Mouse (Mus musculus) forebrain, embryonic 16.5 days (tissue): ENCODE measurements around the gene Actrt3. TPM values are rescaled to one million over a fixed set of nuclear protein-coding genes. Genes with fewer than 3 reads are reported as not detected.
A peak's percentile ranks its signal among the peaks of the same experiment; 100 is the strongest.

Experiments used
- ATAC-seq: fragments of 200-750 bp; cut with Nextera tagmentation; 2 replicates; pipeline ENCODE4 v1.8.0; 2017; ENCODE audit warnings: mild to moderate bottlenecking, moderate library complexity
- H3K27ac ChIP-seq: fragments of 300-500 bp; sonication (generic); 2 replicates; pipeline ENCODE4 v1.5.1; 2014; ENCODE audit warnings: low read length, control low read depth
- H3K27me3 ChIP-seq: fragments of 300-500 bp; sonication (generic); replicated peaks from 2 replicates; pipeline ENCODE4 v1.6.1; 2014; ENCODE audit warnings: low read length; ENCODE audit not compliant: control insufficient read depth, insufficient read depth
- H3K36me3 ChIP-seq: fragments of 300-500 bp; sonication (generic); 2 replicates; pipeline ENCODE4 v1.6.1; 2014; ENCODE audit not compliant: control insufficient read depth, insufficient read depth
- H3K4me1 ChIP-seq: fragments of 300-500 bp; sonication (generic); replicated peaks from 2 replicates; pipeline ENCODE4 v1.6.1; 2014; ENCODE audit warnings: low read length; ENCODE audit not compliant: control insufficient read depth, insufficient read depth
- H3K4me2 ChIP-seq: fragments of 300-500 bp; sonication (generic); 2 replicates; pipeline ENCODE4 v1.6.1; 2014; ENCODE audit warnings: mild to moderate bottlenecking, low read length, control low read depth
- H3K4me3 ChIP-seq: fragments of 300-500 bp; sonication (generic); replicated peaks from 2 replicates; pipeline ENCODE4 v1.5.1; 2014; ENCODE audit warnings: mild to moderate bottlenecking, low read length, control low read depth
- H3K9ac ChIP-seq: fragments of 300-500 bp; sonication (generic); replicated peaks from 2 replicates; pipeline ENCODE4 v1.6.1; 2014; ENCODE audit warnings: low read depth, low read length, control low read depth
- H3K9me3 ChIP-seq: fragments of 300-500 bp; sonication (generic); 2 replicates; pipeline ENCODE4 v1.6.1; 2016; ENCODE audit warnings: low read length; ENCODE audit not compliant: control insufficient read depth
- WGBS: fragments of 180-500 bp; shearing (Covaris S2); extraction: QIAGEN DNeasy Blood & Tissue Kit; methylation state at CpG from one replicate; pipeline ENCODE4 v1.1.7; 2014; 5-methylcytosine and 5-hydroxymethylcytosine counted together
- polyA plus RNA-seq: library from polyadenylated mRNA; unstranded; fragments of >200 nt; fragmentation: Nextera tagmentation; extraction: Ambion mirVana; gene quantifications from 2 replicates; pipeline ENCODE4 v1.2.1, GENCODE M21; 2015

Gene Actrt3
- polyA plus RNA-seq, 1 experiment from 2014 or later, result 0.38 TPM

- Histone ChIP-seq H3K4me1 (peaks cover 5% of the 10 kb centered on the region), H3K4me2 (no peak overlapping the region), H3K36me3 (peaks cover 23% of the 10 kb centered on the region), H3K27me3 (no peaks in the 10 kb centered on the region), H3K9me3 (no peaks in the 10 kb centered on the region), H3K4me3 (no peak overlapping the region), H3K9ac (no peak overlapping the region), H3K27ac (no peak overlapping the region)
- WGBS, result 95% methylated on average over 3 of the region's 3 CpGs
- no peak for ATAC-seq
Observed at GRCm38 (mm10) chr3:30608999-30609398, 9.3 kb upstream of the Actrt3 start.

GRCm38 (mm10) chr3:30603256-30603655 is 3.5 kb upstream of the Actrt3 start:
- Histone ChIP-seq H3K36me3 (peaks cover 2% of the 10 kb centered on the region; the same call in 1 of the 2 replicates), H3K4me1 (peaks cover 19% of the 10 kb centered on the region), H3K9ac (peak overlapping the region; percentile 87), H3K4me3 (peak overlapping the region; percentile 92), H3K4me2 (peak overlapping the region; percentile 68), H3K27ac (no peak overlapping the region; the same call in 1 of the 2 replicates), H3K9me3 (no peaks in the 10 kb centered on the region), H3K27me3 (no peaks in the 10 kb centered on the region)
- 29% methylated on average over 10 of the region's 10 CpGs for WGBS
- ATAC-seq, result no peak

- ATAC-seq, result peak; percentile 49
- Histone ChIP-seq H3K4me2 (peak overlapping the region; percentile 68), H3K4me3 (peak overlapping the region; percentile 92), H3K27me3 (no peaks in the 10 kb centered on the region), H3K27ac (peak overlapping the region; percentile 97), H3K9ac (peak overlapping the region; percentile 87), H3K36me3 (no peaks in the 10 kb centered on the region; the same call in 1 of the 2 replicates), H3K9me3 (no peaks in the 10 kb centered on the region), H3K4me1 (peaks cover 17% of the 10 kb centered on the region)
- under 1% methylated on average over 27 of the region's 27 CpGs for WGBS
Observed at GRCm38 (mm10) chr3:30602740-30603098, 3.0 kb upstream of the Actrt3 start.

- H3K27me3 ChIP-seq, result no peaks in the 10 kb centered on the region
Observed at GRCm38 (mm10) chr3:30602065-30602739, 2.5 kb upstream of the Actrt3 start, which contains the start of gene Mynn. Mynn (plus strand) TSS chr3:30602065.

GRCm38 (mm10) chr3:30601610-30602064 is 1.9 kb upstream of the Actrt3 start:
- peak overlapping the region; percentile 97 for H3K27ac ChIP-seq
- no peaks in the 10 kb centered on the region for H3K9me3 ChIP-seq
- WGBS, result under 1% methylated on average over 13 of the region's 13 CpGs
- H3K4me2 ChIP-seq, result peak overlapping the region; percentile 77
- H3K4me3 ChIP-seq, result peak overlapping the region; percentile 92
- H3K9ac ChIP-seq, result peak overlapping the region; percentile 87
- H3K36me3 ChIP-seq, result no peaks in the 10 kb centered on the region
- no peaks in the 10 kb centered on the region for H3K27me3 ChIP-seq
- ATAC-seq, result no peak
- H3K4me1 ChIP-seq, result peaks cover 17% of the 10 kb centered on the region

More at GRCm38 (mm10) chr3:30602065-30602739, 2.5 kb upstream of the Actrt3 start, which contains the start of gene Mynn:
- peak within 1 kb of the TSS; percentile 77 for H3K4me2 ChIP-seq
- H3K9me3 ChIP-seq, result no peaks in the 10 kb centered on the region
- peak within 1 kb of the TSS; percentile 92 for H3K4me3 ChIP-seq
- ATAC-seq, result peak; percentile 96
- peak within 1 kb of the TSS; percentile 87 for H3K9ac ChIP-seq
- H3K27ac ChIP-seq, result peak within 1 kb of the TSS; percentile 97
- H3K4me1 ChIP-seq, result peaks cover 17% of the 10 kb centered on the region
- 0% methylated on average over 40 of the region's 40 CpGs for WGBS
- no peaks in the 10 kb centered on the region for H3K36me3 ChIP-seq

- 0 out of 2 replicates have a peak overlapping the region, but pooled peaks have one; percentile 57 for H3K27ac ChIP-seq
- WGBS, result 0% methylated on average over 17 of the region's 17 CpGs
Observed at GRCm38 (mm10) chr3:30601175-30601574, 1.4 kb upstream of the Actrt3 start.

GRCm38 (mm10) chr3:30600717-30601116 is 978 bp upstream of the Actrt3 start:
- Histone ChIP-seq H3K4me3 (peak overlapping the region; percentile 54), H3K9ac (peak overlapping the region; percentile 41), H3K4me1 (peaks cover 21% of the 10 kb centered on the region), H3K27me3 (no peaks in the 10 kb centered on the region), H3K36me3 (no peaks in the 10 kb centered on the region), H3K9me3 (no peaks in the 10 kb centered on the region), H3K27ac (peak overlapping the region; percentile 72), H3K4me2 (peak overlapping the region; percentile 77)
- ATAC-seq, result no peak
- under 1% methylated on average over 14 of the region's 14 CpGs for WGBS

More at GRCm38 (mm10) chr3:30601175-30601574, 1.4 kb upstream of the Actrt3 start:
- Histone ChIP-seq H3K4me2 (peak overlapping the region; percentile 77), H3K27me3 (no peaks in the 10 kb centered on the region), H3K9ac (no peak overlapping the region), H3K9me3 (no peaks in the 10 kb centered on the region), H3K4me1 (peaks cover 17% of the 10 kb centered on the region), H3K4me3 (peak overlapping the region; percentile 54), H3K36me3 (no peaks in the 10 kb centered on the region)
- ATAC-seq, result peak; percentile 22

- Histone ChIP-seq H3K9ac (no peak overlapping the region), H3K27me3 (no peaks in the 10 kb centered on the region), H3K4me1 (peaks cover 15% of the 10 kb centered on the region), H3K27ac (no peak overlapping the region), H3K4me2 (no peak overlapping the region), H3K36me3 (no peaks in the 10 kb centered on the region), H3K4me3 (no peak overlapping the region), H3K9me3 (no peaks in the 10 kb centered on the region)
- ATAC-seq, result no peak
- WGBS, result 84% methylated on average over 7 of the region's 7 CpGs
Observed at GRCm38 (mm10) chr3:30597271-30597670, 2.5 kb downstream of the Actrt3 start.

- H3K36me3 ChIP-seq, result no peaks in the 10 kb centered on the region
- H3K9me3 ChIP-seq, result no peaks in the 10 kb centered on the region
- peak overlapping the region; percentile 56 for H3K27ac ChIP-seq
- H3K9ac ChIP-seq, result peak overlapping the region; percentile 89
- peak overlapping the region; percentile 67 for H3K4me2 ChIP-seq
- peaks cover 12% of the 10 kb centered on the region for H3K4me1 ChIP-seq
- H3K4me3 ChIP-seq, result peak overlapping the region; percentile 76
- WGBS, result under 1% methylated on average over 62 of the region's 62 CpGs
- no peaks in the 10 kb centered on the region for H3K27me3 ChIP-seq
- peak; percentile 74 for ATAC-seq
Observed at GRCm38 (mm10) chr3:30595111-30595832, 4.5 kb downstream of the Actrt3 start.
